Mouse (Mus musculus) midbrain, embryonic 16.5 days (tissue): Measurements from ENCODE around the gene Zfp428. TPM values are rescaled to one million over a fixed set of nuclear protein-coding genes. Genes with fewer than 3 reads are reported as not detected.
A peak's percentile ranks its signal among the peaks of the same experiment; 100 is the strongest.

ENCODE experiments used
- ATAC-seq: fragments of 200-750 bp; cut with Nextera tagmentation; 2 replicates; pipeline ENCODE4 v1.8.0; 2017; ENCODE audit warnings: moderate TSS enrichment
- H3K27ac ChIP-seq: fragments of 300-500 bp; sonication (generic); 2 replicates; pipeline ENCODE4 v1.5.1; 2014; ENCODE audit warnings: mild to moderate bottlenecking, low read length, mixed read lengths
- H3K27me3 ChIP-seq: fragments of 300-500 bp; sonication (generic); 2 replicates; pipeline ENCODE4 v1.6.1; 2014; ENCODE audit warnings: low read depth, low read length, mixed read lengths; ENCODE audit not compliant: control insufficient read depth, insufficient read depth
- H3K36me3 ChIP-seq: fragments of 300-500 bp; sonication (generic); 2 replicates; pipeline ENCODE4 v1.6.1; 2014; ENCODE audit warnings: mild to moderate bottlenecking, low read length, moderate library complexity, mixed read lengths; ENCODE audit not compliant: control insufficient read depth, insufficient read depth
- H3K4me1 ChIP-seq: fragments of 300-500 bp; sonication (generic); 2 replicates; pipeline ENCODE4 v1.6.1; 2014; ENCODE audit warnings: mild to moderate bottlenecking, low read length, mixed read lengths; ENCODE audit not compliant: control insufficient read depth, insufficient read depth
- H3K4me2 ChIP-seq: fragments of 300-500 bp; sonication (generic); 2 replicates; pipeline ENCODE4 v1.6.1; 2014; ENCODE audit warnings: mild to moderate bottlenecking, low read length, mixed read lengths
- H3K4me3 ChIP-seq: fragments of 300-500 bp; sonication (generic); 2 replicates; pipeline ENCODE4 v1.5.1; 2014; ENCODE audit warnings: low read depth, mild to moderate bottlenecking, low read length, moderate library complexity, mixed read lengths
- H3K9ac ChIP-seq: fragments of 300-500 bp; sonication (generic); 2 replicates; pipeline ENCODE4 v1.6.1; 2014; ENCODE audit warnings: low read depth, low read length, mixed read lengths
- H3K9me3 ChIP-seq: fragments of 300-500 bp; sonication (generic); replicated peaks from 2 replicates; pipeline ENCODE4 v1.6.1; 2014; ENCODE audit warnings: mild to moderate bottlenecking, low read length, mixed read lengths; ENCODE audit not compliant: control insufficient read depth, poor library complexity, severe bottlenecking
- WGBS: fragments of 180-500 bp; shearing (Covaris S2); extraction: QIAGEN DNeasy Blood & Tissue Kit; methylation state at CpG from one replicate; pipeline ENCODE4 v1.1.7; 2014; 5-methylcytosine and 5-hydroxymethylcytosine counted together
- polyA plus RNA-seq: library from polyadenylated mRNA; unstranded; fragments of >200 nt; fragmentation: Nextera tagmentation; extraction: Ambion mirVana; gene quantifications from 2 replicates; pipeline ENCODE4 v1.2.1, GENCODE M21; 2015

Zfp428 gene
- polyA plus RNA-seq: 298 and 327 TPM in 2 replicates

DNA sequence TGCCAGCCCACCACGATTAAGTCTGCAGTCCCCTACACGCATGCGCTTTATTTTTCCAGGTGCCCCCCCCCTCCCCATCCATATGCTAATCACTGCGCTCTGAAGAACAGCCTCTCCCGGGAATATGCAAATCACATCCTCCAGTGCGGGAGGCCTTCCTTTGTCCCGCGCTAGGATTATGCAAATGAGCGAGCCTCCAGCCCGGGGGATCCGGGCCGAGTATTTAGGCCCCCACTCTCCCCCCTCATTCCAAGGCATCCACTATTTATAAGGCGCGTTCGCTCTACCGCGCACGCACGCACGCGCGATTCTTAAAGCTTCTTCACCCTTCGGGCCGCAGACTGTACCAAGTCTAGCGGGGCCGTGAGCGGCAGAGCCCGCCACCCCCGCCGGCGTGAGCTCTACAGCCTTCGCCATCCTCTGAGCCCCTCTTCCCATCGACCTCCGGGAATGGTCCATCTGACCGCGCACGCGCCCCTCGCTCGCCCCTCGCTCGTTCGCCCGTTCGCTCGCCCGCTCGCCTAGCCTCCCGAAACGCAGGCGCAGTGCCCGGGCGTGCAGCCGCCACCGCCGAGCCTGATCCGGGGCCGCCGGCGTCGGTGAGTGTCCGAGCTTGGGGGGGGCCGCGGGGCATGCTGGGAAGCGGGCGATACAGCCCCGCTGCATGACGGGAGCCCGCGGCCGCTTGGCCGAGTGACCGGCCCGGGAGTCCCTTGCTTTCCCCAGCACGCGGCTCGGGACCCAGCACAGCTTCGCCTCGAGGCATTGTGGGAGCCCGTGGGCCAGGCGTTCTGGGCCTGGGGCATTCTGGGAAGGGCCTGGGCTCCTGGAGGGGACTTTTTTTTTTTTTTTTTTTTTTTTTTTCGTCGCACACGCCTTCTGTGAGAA is at the start of gene Zfp428:
TSS of gene Zfp428 (plus strand) at position 169 of the 888 bp plus-strand sequence.
- peaks cover 5% of the 10 kb centered on the region for H3K36me3 ChIP-seq
- peak; percentile 92 for ATAC-seq
- H3K4me2 ChIP-seq: peak within 1 kb of the TSS; percentile 79
- WGBS: under 1% methylated on average over 81 of the region's 84 CpGs
- no peaks in the 10 kb centered on the region for H3K9me3 ChIP-seq
- H3K4me3 ChIP-seq: peak within 1 kb of the TSS; percentile 65
- H3K9ac ChIP-seq: peak within 1 kb of the TSS; percentile 91
- peaks cover 40% of the 10 kb centered on the region for H3K4me1 ChIP-seq
- H3K27ac ChIP-seq: peak within 1 kb of the TSS; percentile 99
- no peaks in the 10 kb centered on the region for H3K27me3 ChIP-seq

GRCm38 (mm10) chr7:24457726-24458370 is 49.0 kb upstream of the Zfp428 start:
- Histone ChIP-seq H3K27ac (no peak overlapping the region), H3K36me3 (no peaks in the 10 kb centered on the region), H3K27me3 (no peaks in the 10 kb centered on the region), H3K4me3 (no peak overlapping the region), H3K9me3 (no peaks in the 10 kb centered on the region), H3K9ac (no peak overlapping the region), H3K4me2 (no peak overlapping the region), H3K4me1 (no peaks in the 10 kb centered on the region)
- ATAC-seq: no peak
- WGBS: 81% methylated on average over 10 of the region's 10 CpGs

DNA sequence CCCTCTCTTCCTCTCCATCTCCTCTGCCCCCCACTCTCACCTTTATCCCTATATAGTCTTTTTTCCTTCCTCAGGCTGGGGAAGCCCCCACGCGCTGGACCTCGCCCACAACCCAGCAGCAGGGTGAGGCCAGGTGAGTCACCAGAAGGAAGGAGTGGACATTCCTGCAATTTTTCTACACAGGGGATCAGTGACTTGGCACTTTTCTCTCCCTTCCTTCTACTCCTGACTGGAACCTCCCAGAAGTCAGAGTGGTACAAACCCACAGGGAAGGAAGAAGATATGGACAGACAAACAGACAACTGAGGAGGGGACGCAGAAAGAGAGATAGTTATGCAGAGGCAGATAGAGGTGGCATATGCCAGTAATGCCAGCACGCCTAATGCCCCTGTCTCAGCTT is 47.4 kb upstream of the Zfp428 start:
- no peak overlapping the region for H3K9ac ChIP-seq
- no peaks in the 10 kb centered on the region for H3K9me3 ChIP-seq
- no peak for ATAC-seq
- no peaks in the 10 kb centered on the region for H3K36me3 ChIP-seq
- H3K4me2 ChIP-seq: no peak overlapping the region
- no peak overlapping the region for H3K4me3 ChIP-seq
- H3K4me1 ChIP-seq: no peaks in the 10 kb centered on the region
- WGBS: 91% methylated on average over 5 of the region's 5 CpGs
- H3K27ac ChIP-seq: no peak overlapping the region
- H3K27me3 ChIP-seq: no peaks in the 10 kb centered on the region

GRCm38 (mm10) chr7:24459843-24460242 is 47.0 kb upstream of the Zfp428 start:
- 63% methylated on average over 3 of the region's 3 CpGs for WGBS

DNA sequence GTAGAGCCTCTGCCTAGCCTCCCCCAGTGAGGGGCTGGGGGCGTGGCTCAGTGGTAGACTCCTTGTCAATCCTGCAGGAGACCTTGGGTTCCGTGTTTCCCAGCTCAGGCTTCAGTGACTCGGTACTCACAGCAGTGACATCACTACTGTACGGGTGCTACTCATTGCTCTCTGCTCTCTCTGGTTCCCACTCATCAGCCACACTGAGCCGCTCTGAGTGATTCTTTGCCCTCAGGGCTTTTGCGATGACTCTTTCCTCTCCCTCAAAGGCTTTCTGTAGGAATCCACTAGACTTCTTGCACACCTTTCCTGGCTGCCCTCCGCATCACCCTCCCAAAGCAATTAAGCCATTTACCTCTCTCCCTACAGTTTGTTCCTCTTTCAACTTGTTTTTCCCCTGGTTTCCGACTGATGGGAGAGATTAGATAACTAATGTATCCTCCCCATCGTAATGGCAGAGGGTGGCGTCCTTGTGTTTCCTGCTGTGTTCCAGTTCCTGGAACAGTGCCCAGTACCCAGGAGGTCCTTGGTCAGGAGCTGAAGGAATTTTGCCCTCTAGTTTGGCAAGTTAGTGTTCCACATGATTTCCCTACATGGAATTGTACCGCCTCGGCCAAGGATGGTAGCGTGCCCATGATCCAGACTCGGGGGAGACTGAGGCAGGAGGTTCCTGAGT is 45.3 kb upstream of the Zfp428 start:
- Histone ChIP-seq H3K27me3 (no peaks in the 10 kb centered on the region), H3K9ac (no peak overlapping the region), H3K36me3 (no peaks in the 10 kb centered on the region), H3K4me1 (no peaks in the 10 kb centered on the region), H3K27ac (no peak overlapping the region), H3K4me3 (no peak overlapping the region), H3K9me3 (no peaks in the 10 kb centered on the region), H3K4me2 (no peak overlapping the region)
- 77% methylated on average over 14 of the region's 14 CpGs for WGBS
- no peak for ATAC-seq

More at GRCm38 (mm10) chr7:24459843-24460242, 47.0 kb upstream of the Zfp428 start:
- no peak for ATAC-seq
- no peaks in the 10 kb centered on the region for H3K9me3 ChIP-seq
- H3K27me3 ChIP-seq: no peaks in the 10 kb centered on the region
- no peaks in the 10 kb centered on the region for H3K36me3 ChIP-seq
- no peak overlapping the region for H3K4me2 ChIP-seq
- H3K4me3 ChIP-seq: no peak overlapping the region
- no peaks in the 10 kb centered on the region for H3K4me1 ChIP-seq
- H3K27ac ChIP-seq: no peak overlapping the region
- no peak overlapping the region for H3K9ac ChIP-seq

DNA sequence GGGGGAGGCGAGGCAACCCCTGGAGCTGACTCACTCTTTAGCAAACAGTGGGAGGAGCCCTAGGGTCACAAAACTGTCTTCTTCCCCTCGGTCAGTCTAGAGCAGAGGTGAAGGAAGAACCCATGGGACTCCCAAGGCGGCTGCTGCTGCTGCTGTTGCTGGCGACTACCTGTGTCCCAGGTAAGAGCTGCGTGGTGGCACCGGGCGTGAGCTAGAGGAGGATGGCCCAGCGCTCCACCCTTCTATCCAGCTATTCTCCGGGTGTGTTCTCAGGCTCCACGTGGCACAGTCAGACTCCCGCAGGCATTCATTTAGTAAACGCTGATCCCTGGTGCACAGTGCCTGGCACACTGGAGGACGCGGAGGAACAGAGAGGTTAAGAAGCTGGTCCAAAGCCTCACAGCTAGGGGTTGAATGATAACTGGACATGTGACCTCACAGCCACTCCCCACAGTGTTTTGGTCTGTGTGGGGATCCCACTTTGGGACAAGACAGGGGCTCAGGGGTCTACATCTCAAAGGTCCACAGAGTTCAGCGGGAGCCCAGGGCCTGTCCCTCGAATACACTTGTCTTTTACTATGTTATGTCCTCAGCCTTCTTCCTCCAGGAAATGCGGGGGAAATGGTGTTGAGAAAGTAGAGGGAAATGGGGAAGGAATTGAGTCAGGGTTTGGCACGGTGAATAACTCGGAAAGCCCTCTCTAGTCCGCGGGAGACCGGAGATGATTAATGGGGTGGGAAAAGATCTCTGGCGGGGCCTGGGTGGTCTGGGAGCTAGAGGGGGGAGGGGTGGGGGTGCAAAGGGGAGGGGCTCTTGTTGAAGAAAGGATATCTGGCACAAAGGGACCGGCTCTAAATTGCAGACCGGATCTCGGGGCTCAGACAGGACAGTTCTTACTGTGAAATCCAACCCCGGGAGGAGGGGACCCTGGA is 44.2 kb upstream of the Zfp428 start, which contains the start of gene Plaur:
TSS of gene Plaur (plus strand) at position 97 of the 932 bp plus-strand sequence.
- Histone ChIP-seq H3K4me3 (no peak within 1 kb of the TSS), H3K4me2 (peak within 1 kb of the TSS; percentile 12), H3K36me3 (no peaks in the 10 kb centered on the region), H3K9me3 (no peaks in the 10 kb centered on the region), H3K9ac (peak within 1 kb of the TSS; percentile 34; the same call in 1 of the 2 replicates), H3K27ac (no peak within 1 kb of the TSS), H3K4me1 (no peaks in the 10 kb centered on the region), H3K27me3 (no peaks in the 10 kb centered on the region)
- WGBS: 10% methylated on average over 27 of the region's 27 CpGs
- 0 out of 2 replicates have a peak, but pooled peaks have one; percentile 11 for ATAC-seq

DNA sequence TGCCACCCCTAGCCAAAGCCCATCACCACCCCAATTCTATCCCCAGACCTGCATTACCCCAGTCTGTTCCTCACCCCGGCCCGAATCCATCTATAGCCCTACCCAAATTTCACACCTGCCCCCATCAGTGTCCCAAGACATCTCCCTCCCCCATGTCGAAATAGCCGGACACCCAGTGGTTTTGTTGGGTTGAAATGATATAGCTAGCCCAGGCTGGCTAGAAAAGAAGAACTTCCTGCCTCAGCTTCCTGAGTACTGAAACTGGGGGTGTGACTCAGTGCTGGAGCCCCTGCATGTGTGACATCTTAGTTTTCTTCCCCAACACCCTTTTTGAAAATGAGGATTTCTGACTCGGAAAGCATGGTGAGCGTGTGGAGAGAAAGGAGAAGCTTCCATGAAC is 40.0 kb upstream of the Zfp428 start:
- Histone ChIP-seq H3K9ac (no peak overlapping the region), H3K27ac (no peak overlapping the region), H3K9me3 (no peaks in the 10 kb centered on the region), H3K4me3 (no peak overlapping the region), H3K27me3 (no peaks in the 10 kb centered on the region), H3K4me2 (no peak overlapping the region), H3K36me3 (no peaks in the 10 kb centered on the region), H3K4me1 (no peaks in the 10 kb centered on the region)
- WGBS: 95% methylated on average over 6 of the region's 6 CpGs
- ATAC-seq: no peak

DNA sequence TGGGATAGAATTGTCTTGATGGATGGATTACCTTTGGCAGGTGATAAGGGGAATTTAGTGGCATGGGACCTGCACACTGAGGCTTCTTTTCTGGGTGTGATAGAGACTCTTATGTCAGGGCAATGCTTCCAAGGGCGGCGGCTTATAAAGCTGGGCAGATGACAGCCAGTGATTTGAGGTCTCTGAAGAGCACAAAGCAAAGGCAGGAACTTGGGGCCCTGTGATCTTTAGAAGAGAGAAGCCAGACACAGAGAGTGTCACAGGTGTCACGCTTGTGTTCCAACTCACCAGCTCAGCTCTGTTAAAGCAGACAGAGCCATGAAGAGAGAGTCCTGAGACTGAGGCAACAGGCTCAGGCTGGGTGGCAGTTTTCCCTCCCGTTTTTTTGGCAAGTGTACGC is 38.9 kb upstream of the Zfp428 start:
- Histone ChIP-seq H3K27ac (no peak overlapping the region), H3K4me2 (no peak overlapping the region), H3K4me1 (no peaks in the 10 kb centered on the region), H3K36me3 (no peaks in the 10 kb centered on the region), H3K27me3 (no peaks in the 10 kb centered on the region), H3K9ac (no peak overlapping the region), H3K9me3 (no peaks in the 10 kb centered on the region), H3K4me3 (no peak overlapping the region)
- 81% methylated on average over 5 of the region's 5 CpGs for WGBS
- ATAC-seq: no peak
